Mouse (Mus musculus): ENCODE measurements around the gene Tuba3b. TPM values are rescaled to one million over a fixed set of nuclear protein-coding genes. Genes with fewer than 3 reads are reported as not detected.

The Tuba3b gene
- polyA plus RNA-seq, 1 experiment from 2014 or later = not detected

DNA sequence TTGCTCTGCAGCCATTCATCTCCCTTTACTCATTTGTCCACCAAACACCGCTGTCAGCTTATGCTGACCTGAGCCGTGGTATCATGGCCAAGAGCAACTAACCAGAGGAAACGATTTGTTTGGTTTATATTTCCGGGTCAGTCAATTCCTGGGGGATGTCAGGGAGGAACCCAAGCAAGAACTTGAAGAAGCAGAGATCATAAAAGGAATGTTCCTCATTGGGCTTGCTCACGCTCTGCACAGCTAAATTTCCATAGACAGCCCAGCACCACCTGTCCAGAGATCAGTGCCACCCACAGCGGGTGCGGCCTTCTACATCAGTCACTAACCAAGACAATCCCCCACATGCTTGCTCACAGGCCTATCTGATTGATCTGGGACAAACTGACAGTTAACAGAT is 1.3 kb upstream of the Tuba3b start, which contains the start of gene Lmntd1:
Gene Lmntd1 (minus strand): TSS at position 101 of the 400 bp plus-strand sequence.
- Histone ChIP-seq H3K4me2 (ENCODE audit: low read depth, severe bottlenecking) (no peak within 1 kb of the TSS), H3K27me3 (ENCODE audit: control insufficient read depth, insufficient read depth, low read length) (no peaks in the 10 kb centered on the region), H3K9me3 (ENCODE audit: control insufficient read depth, low read length) (no peaks in the 10 kb centered on the region), H3K4me1 (ENCODE audit: control insufficient read depth, insufficient read depth, low read length) (no peaks in the 10 kb centered on the region), H3K4me3 (ENCODE audit: low read depth, low read length) (no peak within 1 kb of the TSS), H3K9ac (ENCODE audit: low read length) (no peak within 1 kb of the TSS), H3K36me3 (ENCODE audit: control insufficient read depth, insufficient read depth, low read length) (no peaks in the 10 kb centered on the region), H3K27ac (replicated peaks; ENCODE audit: low read depth, low read length) (no peak within 1 kb of the TSS)
- 85% methylated on average over 7 of the region's 7 CpGs for WGBS
- DNase-seq (ENCODE audit: low spot score) = no peak
- ATAC-seq (ENCODE audit: insufficient number of reproducible peaks, low FRiP score, low TSS enrichment, low read depth) = no peak

DNA sequence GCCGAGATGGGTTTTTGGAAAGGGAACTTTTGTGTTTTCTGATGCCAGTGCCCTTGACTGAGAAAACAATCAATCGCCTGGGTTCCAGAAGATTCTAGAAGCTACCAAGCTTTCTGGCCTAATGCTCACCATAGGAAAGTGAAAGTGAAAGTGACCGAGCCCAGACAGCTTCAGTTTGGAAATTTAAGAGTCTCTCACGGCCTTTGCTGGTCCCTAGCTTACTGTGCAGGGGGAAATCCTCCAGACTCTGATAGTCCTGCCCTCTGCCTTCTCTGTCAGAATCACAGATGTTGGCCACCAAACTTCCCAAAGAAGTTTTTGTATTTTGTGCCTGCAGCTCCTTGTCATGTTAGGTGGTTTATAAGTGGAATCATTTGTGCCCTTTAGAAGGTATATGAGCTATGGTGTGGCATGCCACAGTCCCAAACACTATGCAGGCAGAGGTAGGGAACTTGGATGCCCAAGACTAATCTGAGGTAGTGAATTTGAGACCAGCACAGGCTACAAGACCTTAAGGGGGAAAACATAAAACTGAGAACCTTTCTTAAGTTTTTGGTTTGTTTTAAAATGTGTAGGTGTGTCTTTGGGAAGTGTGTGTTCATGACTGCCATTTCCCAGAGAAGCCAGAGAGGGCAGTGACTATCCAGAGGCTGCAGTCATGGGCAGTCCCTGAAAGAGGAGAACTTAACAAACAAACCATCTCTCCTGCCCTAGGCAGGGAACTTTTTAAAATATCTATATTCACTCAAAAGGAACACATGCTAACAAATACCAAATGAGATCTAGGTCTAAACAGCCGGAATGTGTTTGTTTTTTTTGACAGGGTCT is 1.1 kb downstream of the Tuba3b start:
- Histone ChIP-seq H3K4me1 (ENCODE audit: control insufficient read depth, insufficient read depth, low read length) (no peaks in the 10 kb centered on the region), H3K27ac (replicated peaks; ENCODE audit: low read depth, low read length) (no peak overlapping the region), H3K9me3 (ENCODE audit: control insufficient read depth, low read length) (no peaks in the 10 kb centered on the region), H3K4me2 (ENCODE audit: low read depth, severe bottlenecking) (no peak overlapping the region), H3K36me3 (ENCODE audit: control insufficient read depth, insufficient read depth, low read length) (no peaks in the 10 kb centered on the region), H3K27me3 (ENCODE audit: control insufficient read depth, insufficient read depth, low read length) (no peaks in the 10 kb centered on the region), H3K9ac (ENCODE audit: low read length) (no peak overlapping the region), H3K4me3 (ENCODE audit: low read depth, low read length) (no peak overlapping the region)
- DNase-seq (ENCODE audit: low spot score) (no peak), ATAC-seq (ENCODE audit: insufficient number of reproducible peaks, low FRiP score, low TSS enrichment, low read depth) (no peak)
- 87% methylated on average over 5 of the region's 5 CpGs for WGBS

DNA sequence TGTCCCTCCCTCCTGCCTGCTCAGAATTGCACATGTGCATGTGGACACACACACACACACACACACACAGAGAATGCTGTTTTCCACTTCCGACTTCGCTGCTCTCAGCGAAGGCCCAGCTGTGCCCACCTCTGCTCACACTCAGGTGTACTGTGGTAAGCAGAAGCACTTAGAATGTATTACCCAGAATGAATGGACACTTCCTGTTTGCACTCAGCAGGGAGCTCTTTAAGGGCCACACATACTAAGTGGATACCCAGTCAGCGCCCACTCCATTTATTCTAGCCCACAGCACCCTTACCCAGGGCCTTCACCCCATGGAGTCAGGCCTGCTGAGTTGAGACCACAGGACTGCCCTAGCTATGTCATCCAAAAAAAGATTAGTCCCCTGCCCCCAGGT is 7.6 kb downstream of the Tuba3b start:
- Histone ChIP-seq H3K36me3 (ENCODE audit: control insufficient read depth, insufficient read depth, low read length) (no peaks in the 10 kb centered on the region), H3K4me3 (ENCODE audit: low read depth, low read length) (no peak overlapping the region)

DNA sequence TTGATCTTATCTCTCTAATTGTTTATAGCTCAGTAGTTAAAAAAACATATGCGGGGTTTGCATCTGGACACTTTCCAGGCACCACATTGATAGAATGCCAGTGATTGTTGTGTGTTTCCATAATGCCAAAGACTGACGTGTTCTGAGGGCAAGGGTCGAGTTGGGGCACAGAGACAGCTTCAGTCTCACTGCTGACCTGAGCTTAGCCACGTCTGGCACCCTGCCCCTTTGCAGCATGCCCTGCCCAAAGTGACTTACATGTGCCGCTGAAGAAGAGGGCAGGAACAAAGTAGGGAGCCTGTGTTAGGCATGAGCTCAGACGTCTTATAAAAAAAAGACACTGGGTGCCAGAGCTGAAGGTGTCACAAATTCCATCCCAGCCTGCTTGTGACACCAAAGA is 14.7 kb downstream of the Tuba3b start:
- Histone ChIP-seq H3K9ac (ENCODE audit: low read length) (no peak overlapping the region), H3K9me3 (ENCODE audit: control insufficient read depth, low read length) (no peaks in the 10 kb centered on the region), H3K4me1 (ENCODE audit: control insufficient read depth, insufficient read depth, low read length) (no peaks in the 10 kb centered on the region), H3K4me2 (ENCODE audit: low read depth, severe bottlenecking) (no peak overlapping the region), H3K36me3 (ENCODE audit: control insufficient read depth, insufficient read depth, low read length) (no peaks in the 10 kb centered on the region), H3K4me3 (ENCODE audit: low read depth, low read length) (no peak overlapping the region), H3K27ac (replicated peaks; ENCODE audit: low read depth, low read length) (no peak overlapping the region), H3K27me3 (ENCODE audit: control insufficient read depth, insufficient read depth, low read length) (no peaks in the 10 kb centered on the region)
- no peak for DNase-seq (ENCODE audit: low spot score)
- WGBS = 69% methylated on average over 6 of the region's 6 CpGs
- no peak for ATAC-seq (ENCODE audit: insufficient number of reproducible peaks, low FRiP score, low TSS enrichment, low read depth)

More for the DNA sequence above, 7.6 kb downstream of the Tuba3b start:
- ATAC-seq (ENCODE audit: insufficient number of reproducible peaks, low FRiP score, low TSS enrichment, low read depth) (no peak), DNase-seq (ENCODE audit: low spot score) (no peak)
- no peaks in the 10 kb centered on the region for H3K9me3 ChIP-seq (ENCODE audit: control insufficient read depth, low read length)
- no peak overlapping the region for H3K9ac ChIP-seq (ENCODE audit: low read length)
- 89% methylated on average over 4 of the region's 4 CpGs for WGBS
- no peak overlapping the region for H3K27ac ChIP-seq (replicated peaks; ENCODE audit: low read depth, low read length)
- H3K4me1 ChIP-seq (ENCODE audit: control insufficient read depth, insufficient read depth, low read length) = no peaks in the 10 kb centered on the region
- H3K27me3 ChIP-seq (ENCODE audit: control insufficient read depth, insufficient read depth, low read length) = no peaks in the 10 kb centered on the region
- H3K4me2 ChIP-seq (ENCODE audit: low read depth, severe bottlenecking) = no peak overlapping the region

DNA sequence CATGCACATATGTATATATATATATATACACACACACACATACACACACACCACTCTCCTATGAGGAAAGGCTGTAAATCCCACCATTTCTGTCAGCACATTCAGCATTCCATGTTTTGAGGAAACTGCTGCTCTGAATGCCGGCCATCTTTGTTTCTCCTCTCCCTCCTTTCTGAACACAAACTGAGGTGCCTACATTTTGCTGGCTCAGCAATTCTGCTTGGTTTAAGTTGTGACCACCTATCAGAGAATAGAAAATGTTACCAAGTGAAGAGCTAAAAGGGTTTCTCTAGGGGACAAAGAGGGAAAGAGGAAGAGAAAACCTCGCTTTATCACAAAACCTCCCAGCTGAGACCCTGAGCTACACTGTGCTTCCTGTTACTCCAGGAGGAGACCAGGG is 18.9 kb downstream of the Tuba3b start:
- WGBS = 81% methylated on average over 2 of the region's 2 CpGs
- no peaks in the 10 kb centered on the region for H3K9me3 ChIP-seq (ENCODE audit: control insufficient read depth, low read length)
- no peak overlapping the region for H3K9ac ChIP-seq (ENCODE audit: low read length)
- no peaks in the 10 kb centered on the region for H3K4me1 ChIP-seq (ENCODE audit: control insufficient read depth, insufficient read depth, low read length)
- H3K4me3 ChIP-seq (ENCODE audit: low read depth, low read length) = no peak overlapping the region
- no peak overlapping the region for H3K4me2 ChIP-seq (ENCODE audit: low read depth, severe bottlenecking)
- ATAC-seq (ENCODE audit: insufficient number of reproducible peaks, low FRiP score, low TSS enrichment, low read depth) (no peak), DNase-seq (ENCODE audit: low spot score) (no peak)
- no peaks in the 10 kb centered on the region for H3K27me3 ChIP-seq (ENCODE audit: control insufficient read depth, insufficient read depth, low read length)
- no peaks in the 10 kb centered on the region for H3K36me3 ChIP-seq (ENCODE audit: control insufficient read depth, insufficient read depth, low read length)
- H3K27ac ChIP-seq (replicated peaks; ENCODE audit: low read depth, low read length) = no peak overlapping the region

DNA sequence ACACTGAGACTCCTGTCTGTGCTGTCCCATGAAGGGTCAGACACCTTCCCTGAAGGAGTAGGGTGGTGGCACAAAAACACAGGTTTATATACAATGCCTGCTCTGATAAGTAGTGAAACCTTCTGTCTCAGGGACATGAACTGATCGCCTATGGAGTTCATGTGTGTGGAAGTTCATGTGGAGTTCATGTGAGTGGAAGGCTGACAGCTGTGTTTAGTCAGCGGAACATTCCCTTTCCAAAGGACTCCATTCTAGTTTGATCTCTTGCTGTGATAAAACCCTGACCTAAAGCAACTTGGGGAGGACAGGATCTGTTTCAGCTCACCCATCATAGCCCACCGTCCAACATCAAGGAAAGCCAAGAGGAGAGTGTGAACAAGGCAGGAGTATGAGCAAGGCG is 21.1 kb downstream of the Tuba3b start:
- Histone ChIP-seq H3K36me3 (ENCODE audit: control insufficient read depth, insufficient read depth, low read length) (no peaks in the 10 kb centered on the region), H3K9ac (ENCODE audit: low read length) (no peak overlapping the region), H3K4me3 (ENCODE audit: low read depth, low read length) (no peak overlapping the region), H3K4me2 (ENCODE audit: low read depth, severe bottlenecking) (no peak overlapping the region), H3K27me3 (ENCODE audit: control insufficient read depth, insufficient read depth, low read length) (no peaks in the 10 kb centered on the region), H3K4me1 (ENCODE audit: control insufficient read depth, insufficient read depth, low read length) (no peaks in the 10 kb centered on the region), H3K9me3 (ENCODE audit: control insufficient read depth, low read length) (no peaks in the 10 kb centered on the region), H3K27ac (replicated peaks; ENCODE audit: low read depth, low read length) (no peak overlapping the region)
- ATAC-seq (ENCODE audit: insufficient number of reproducible peaks, low FRiP score, low TSS enrichment, low read depth) (no peak), DNase-seq (ENCODE audit: low spot score) (no peak)
- 85% methylated on average over 4 of the region's 4 CpGs for WGBS

DNA sequence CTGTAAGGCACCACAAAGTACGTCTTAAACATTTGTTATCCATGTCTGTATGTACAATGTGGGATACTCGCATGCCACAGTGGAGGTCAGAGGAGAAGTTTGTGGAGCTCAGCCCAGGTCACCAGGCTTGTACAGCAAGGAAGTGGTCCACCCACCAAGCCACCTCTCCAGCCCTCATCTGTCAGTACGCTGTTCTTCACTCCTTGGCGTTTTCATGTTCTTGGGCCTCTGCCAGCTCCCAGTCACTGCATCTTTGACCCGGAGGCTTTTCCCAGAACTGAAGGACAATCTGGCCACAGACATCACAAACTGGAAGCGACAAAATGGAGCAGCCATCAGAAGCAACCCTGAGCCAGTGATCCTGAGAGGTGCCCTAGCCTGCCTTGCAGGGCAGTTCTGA is 22.7 kb downstream of the Tuba3b start:
- H3K36me3 ChIP-seq (ENCODE audit: control insufficient read depth, insufficient read depth, low read length) = no peaks in the 10 kb centered on the region
- no peak overlapping the region for H3K9ac ChIP-seq (ENCODE audit: low read length)
- 87% methylated on average over 6 of the region's 6 CpGs for WGBS
- no peak overlapping the region for H3K4me2 ChIP-seq (ENCODE audit: low read depth, severe bottlenecking)
- H3K4me3 ChIP-seq (ENCODE audit: low read depth, low read length) = no peak overlapping the region
- H3K27me3 ChIP-seq (ENCODE audit: control insufficient read depth, insufficient read depth, low read length) = no peaks in the 10 kb centered on the region
- H3K27ac ChIP-seq (replicated peaks; ENCODE audit: low read depth, low read length) = no peak overlapping the region
- no peaks in the 10 kb centered on the region for H3K4me1 ChIP-seq (ENCODE audit: control insufficient read depth, insufficient read depth, low read length)
- no peak for DNase-seq (ENCODE audit: low spot score)
- no peak for ATAC-seq (ENCODE audit: insufficient number of reproducible peaks, low FRiP score, low TSS enrichment, low read depth)
- no peaks in the 10 kb centered on the region for H3K9me3 ChIP-seq (ENCODE audit: control insufficient read depth, low read length)

DNA sequence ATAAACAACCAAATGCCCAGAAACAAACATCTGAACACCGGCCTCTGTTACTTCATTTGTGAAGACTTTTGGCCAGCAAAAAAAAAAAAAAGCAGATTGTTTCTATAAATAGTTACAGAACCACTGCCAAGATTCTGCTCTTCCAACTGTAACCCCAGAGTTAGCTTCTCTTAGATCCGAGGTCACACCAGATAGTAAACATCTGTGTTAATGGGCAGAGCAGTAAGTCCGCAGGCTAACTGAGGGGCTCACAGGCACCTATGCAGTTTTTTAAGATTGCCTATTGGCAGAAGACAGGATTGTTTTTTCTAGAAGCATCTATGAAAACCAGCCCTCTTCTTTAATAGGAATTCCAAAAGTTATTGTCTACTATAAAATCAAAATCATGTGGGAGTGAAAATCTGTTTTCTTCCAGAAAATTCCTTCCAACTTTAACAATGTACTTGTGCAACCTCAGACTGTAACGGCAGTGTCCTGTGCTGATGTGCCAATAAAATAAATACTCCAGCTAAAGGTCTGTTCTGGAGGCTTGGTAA is 25.5 kb downstream of the Tuba3b start:
- ATAC-seq (ENCODE audit: insufficient number of reproducible peaks, low FRiP score, low TSS enrichment, low read depth) (no peak), DNase-seq (ENCODE audit: low spot score) (no peak)
- no peaks in the 10 kb centered on the region for H3K9me3 ChIP-seq (ENCODE audit: control insufficient read depth, low read length)
- no peak overlapping the region for H3K9ac ChIP-seq (ENCODE audit: low read length)
- H3K27ac ChIP-seq (replicated peaks; ENCODE audit: low read depth, low read length) = no peak overlapping the region
- H3K27me3 ChIP-seq (ENCODE audit: control insufficient read depth, insufficient read depth, low read length) = no peaks in the 10 kb centered on the region
- no peak overlapping the region for H3K4me3 ChIP-seq (ENCODE audit: low read depth, low read length)
- WGBS = 84% methylated on average over 4 of the region's 4 CpGs
- H3K4me1 ChIP-seq (ENCODE audit: control insufficient read depth, insufficient read depth, low read length) = no peaks in the 10 kb centered on the region
- no peak overlapping the region for H3K4me2 ChIP-seq (ENCODE audit: low read depth, severe bottlenecking)
- H3K36me3 ChIP-seq (ENCODE audit: control insufficient read depth, insufficient read depth, low read length) = no peaks in the 10 kb centered on the region
